Mouse (Mus musculus): Measurements from ENCODE around the gene Atp6v1fnb.

DNA sequence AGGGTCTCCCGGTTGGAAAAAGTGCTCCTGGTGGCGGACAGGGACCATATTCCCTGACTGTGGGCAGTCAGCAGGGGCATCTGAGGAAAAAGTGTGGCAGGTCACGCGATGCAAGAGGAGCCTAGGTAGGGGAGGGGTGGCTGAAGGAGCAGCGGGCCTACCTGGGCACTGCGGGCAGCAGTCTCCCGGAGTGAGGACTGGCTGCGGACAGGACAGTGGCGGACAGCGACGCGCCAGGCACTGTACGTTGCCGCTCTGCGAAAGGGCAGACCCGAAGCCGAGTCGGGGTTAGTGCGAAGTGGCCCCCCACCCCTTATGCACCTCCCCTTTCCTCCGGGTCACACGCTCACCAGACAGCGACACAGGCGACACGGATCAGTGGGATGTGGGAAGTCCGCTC is 25.0 kb downstream of the Atp6v1fnb start:
- TF ChIP-seq CTCF (IDR thresholded peaks at IDR 0.05; ENCODE audit: insufficient read depth, low read depth, low read length): no peak
- no peak for TF ChIP-seq POLR2A (IDR thresholded peaks at IDR 0.05; ENCODE audit: insufficient read depth, low read depth, low read length)
